Mouse (Mus musculus) testis, adult 2 months (tissue): ENCODE data around the gene Nav3.

Source experiments
- CTCF ChIP-seq: fragments of 200-500 bp; IDR thresholded peaks from 2 replicates; pipeline ENCODE4 v1.5.1; 2012; ENCODE audit warnings: low read depth, mild to moderate bottlenecking, inconsistent platforms, low read length, moderate library complexity; ENCODE audit not compliant: control insufficient read depth, insufficient read depth, insufficient replicate concordance
- POLR2A ChIP-seq: fragments of 200-500 bp; IDR thresholded peaks from 2 replicates; pipeline ENCODE4 v1.6.1; 2012; ENCODE audit warnings: low read depth, mild to moderate bottlenecking, inconsistent platforms, low read length, moderate library complexity; ENCODE audit not compliant: control insufficient read depth

DNA sequence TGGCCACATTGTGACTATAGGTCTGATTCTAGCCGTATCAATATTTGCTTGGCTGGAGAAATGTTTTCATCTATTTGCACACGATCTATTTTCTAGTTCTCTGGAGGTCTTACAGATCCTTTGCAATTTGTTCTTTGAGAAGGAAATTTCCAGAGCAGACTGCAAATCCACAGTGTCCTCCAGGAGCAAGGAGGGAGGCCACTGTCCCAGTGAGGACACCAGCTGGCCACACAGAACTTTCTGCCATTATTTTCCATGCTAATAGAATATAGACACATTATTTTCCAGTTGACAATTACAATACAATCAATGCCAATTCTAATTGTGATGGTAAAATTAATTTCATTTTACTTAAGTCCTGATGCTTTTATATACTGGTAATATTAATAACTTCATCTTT lies 783.1 kb downstream of the Nav3 start:
- TF ChIP-seq POLR2A (no peak), CTCF (no peak)
